Mouse (Mus musculus) c-Kit-negative CD71-positive TER-119-positive erythroid progenitor cells, embryonic 14.5 days (primary cell): ENCODE results near the gene Smim9.
A peak's percentile ranks its signal among the peaks of the same experiment; 100 is the strongest.
"Not testable (repeated sequence)": the region's sequence is repeated elsewhere in the genome, so short reads cannot be mapped to it uniquely, and the experiment has no call there.

Experiments used
- DNase-seq: peaks from one replicate; pipeline ENCODE4 v3.0.0-alpha.2; 2013; ENCODE audit warnings: low read depth, low spot score

Smim9 gene

DNA sequence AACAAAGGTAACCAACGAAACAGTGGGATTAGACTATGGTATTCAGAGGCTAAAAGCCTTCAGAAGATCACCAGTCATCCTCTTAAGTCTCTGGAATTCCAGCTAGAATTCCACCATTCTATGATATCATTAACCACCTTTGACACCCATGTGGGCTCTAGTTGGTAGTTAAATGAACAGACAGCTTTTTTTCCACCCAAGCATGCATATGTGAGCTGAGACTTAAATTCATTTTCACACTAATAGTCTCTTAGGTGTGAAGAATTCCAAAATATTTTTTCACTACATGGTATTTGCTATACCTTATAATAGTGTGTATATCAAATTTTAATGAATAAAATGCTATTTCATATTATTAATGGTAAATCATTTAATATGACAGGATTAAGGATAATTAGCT lies at the start of gene Smim9:
Gene Smim9, minus strand, starts transcription at position 101 of the 400 bp plus-strand sequence.
- DNase-seq, result no peak

DNA sequence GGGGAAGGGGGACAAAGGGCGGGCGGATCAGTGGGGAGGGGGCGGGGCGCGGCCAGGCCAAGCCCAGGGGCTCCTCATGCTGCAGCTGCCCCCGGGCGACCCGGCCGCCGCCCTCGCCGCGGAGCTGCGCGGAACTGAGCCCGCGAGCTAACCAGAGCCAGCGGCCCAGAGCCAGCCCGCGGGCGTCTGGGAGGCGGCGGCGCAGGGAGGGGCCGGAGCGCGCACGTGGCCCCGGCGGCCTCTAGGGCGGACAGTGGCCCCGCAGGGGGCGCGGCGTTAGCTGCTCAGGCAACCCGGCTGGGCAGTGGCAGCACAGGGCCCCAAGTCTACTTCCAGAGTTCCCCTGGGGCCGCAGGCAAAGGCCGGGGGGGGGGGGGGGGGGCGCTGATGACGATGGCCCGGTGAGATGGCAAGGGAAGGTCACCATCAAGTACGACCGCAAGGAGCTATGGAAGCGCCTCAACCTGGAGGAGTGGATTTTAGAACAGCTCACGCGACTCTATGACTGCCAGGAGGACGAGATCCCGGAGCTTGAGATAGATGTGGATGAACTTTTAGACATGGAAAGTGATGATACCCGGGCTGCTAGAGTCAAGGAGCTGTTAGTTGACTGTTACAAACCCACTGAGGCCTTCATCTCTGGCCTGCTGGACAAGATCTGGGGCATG lies 7.9 kb downstream of the Smim9 start:
- DNase-seq, result no peak

DNA sequence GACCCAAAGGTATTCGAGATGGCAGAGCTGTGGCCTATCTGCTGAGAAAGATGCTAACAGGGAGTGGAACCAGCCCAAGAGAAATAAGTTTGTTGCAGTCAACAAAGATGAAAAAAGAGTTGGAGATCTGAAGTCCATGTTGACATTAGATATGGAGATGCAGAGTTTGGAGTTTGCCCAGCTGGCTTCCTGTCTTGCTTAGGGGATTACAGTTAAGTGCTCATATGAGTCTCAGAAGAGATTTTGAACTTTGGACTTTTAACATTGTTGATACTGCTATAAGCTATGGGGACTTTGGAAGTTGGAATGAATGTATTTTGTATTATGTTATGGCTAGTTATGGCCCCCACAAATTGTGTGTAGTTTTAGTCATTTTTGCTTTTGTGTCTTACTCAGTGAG lies 11.3 kb downstream of the Smim9 start:
- no peak for DNase-seq

DNA sequence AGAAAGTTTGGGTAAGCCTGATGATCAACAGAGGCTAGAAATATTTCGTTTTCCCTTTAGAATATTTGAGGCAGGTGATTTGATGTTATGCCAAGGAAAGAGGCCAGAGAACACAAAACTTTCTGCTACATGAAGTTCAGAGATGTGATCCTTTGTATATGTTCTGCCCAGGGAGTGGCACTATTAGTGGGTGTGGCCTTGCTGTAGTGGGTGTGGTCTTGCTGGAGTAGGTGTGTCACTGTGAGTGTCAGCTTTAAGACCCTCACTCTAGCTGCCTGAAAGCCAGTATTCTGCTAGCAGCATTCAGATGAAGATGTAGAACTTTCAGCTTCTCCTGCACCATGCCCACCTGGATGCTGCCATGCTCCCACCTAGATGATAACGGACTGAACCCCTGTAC lies 13.3 kb downstream of the Smim9 start:
- no peak for DNase-seq

DNA sequence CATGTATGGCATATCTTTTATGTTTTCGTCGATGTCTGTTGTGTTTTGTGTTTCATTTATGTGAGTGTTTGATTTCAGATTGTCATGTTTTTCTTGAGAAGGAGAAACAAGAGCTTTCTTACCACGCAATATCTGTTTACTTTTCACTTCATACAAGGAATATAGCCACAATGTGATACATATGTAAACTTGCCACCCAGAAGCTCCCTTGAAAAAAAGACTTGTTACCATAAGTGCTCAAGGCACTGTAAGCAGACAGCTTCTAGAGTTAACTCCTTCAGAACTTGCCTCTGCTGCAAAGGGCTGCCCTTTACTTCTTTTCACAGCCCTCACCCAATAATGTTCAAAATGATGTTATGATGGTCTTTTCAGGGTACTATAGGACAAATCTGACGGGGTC lies 15.2 kb downstream of the Smim9 start:
- no peak for DNase-seq

DNA sequence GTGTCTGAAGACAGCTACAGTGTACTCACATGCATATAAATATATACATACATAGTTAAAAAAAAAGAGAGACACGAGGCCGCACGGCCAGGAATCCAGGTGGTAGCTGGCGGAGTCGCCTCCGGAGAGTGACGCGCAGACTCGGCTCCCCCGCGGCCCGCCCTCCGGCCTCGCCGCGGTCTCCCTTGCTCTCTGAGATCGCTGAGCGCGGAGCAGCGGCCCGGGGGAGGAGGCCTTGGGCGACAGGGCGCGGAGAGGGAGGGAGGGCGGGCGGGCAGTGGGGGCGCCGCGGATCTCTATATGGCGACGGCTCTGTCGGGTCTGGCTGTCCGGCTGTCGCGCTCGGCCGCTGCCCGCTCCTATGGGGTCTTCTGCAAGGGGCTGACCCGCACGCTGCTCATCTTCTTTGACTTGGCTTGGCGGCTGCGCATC lies 20.4 kb downstream of the Smim9 start:
- not testable (repeated sequence) for DNase-seq

DNA sequence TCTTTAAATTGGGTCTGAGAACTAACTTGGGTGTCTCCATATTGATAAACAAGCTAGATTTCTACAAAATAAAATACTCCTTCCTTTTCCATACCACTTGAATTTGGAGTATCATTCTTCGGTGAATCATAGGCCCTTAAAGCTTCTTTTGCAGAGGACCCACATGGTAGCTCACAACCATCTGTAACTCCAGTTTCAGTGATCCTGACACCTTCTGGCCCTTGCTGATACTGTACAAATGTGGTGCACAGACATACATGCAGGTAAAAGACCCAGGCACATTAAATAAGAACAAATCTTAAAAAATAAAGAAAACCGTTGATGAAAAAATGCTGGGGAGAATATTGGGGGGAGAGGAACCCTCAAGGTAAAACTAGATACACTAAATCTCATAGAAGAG lies 25.4 kb downstream of the Smim9 start:
- no peak for DNase-seq

DNA sequence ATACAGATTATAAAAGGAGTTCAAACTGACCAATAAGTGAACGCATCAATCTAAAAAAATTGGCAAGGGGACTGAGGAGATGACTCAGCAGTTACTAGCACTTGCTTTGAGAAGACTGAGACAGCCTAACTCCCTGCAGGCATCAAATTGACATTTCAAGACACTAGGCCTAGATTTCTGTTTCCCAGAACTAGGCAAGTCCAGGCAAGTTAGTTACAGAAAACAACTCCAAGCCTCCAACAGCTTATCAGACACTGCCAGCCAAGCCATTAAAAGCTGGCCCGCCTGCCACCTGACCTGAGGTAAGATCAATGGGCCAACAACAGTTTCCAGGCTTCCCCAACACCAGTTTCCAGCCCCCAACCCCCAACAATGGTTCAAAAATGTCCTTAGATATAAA lies 25.8 kb downstream of the Smim9 start:
- no peak for DNase-seq

DNA sequence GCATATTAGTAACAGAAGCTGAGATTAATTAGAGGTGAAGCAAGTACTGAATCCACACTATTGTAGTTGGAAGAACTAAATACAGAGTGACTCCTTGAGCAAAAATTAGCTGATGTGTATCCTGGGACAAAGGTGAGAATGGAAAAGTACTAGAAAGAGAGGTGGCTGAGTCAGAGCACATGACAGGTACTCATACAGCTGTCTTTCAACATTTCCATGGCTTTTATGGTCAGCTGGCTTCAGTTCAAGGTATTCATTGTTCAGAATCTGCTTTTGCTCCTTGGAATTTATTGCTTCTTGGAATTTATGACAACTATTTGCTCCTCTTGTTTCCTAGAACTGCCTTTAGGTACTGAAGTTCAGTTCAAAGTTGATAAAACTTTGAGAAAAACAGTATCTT lies 26.6 kb downstream of the Smim9 start:
- no peak for DNase-seq

DNA sequence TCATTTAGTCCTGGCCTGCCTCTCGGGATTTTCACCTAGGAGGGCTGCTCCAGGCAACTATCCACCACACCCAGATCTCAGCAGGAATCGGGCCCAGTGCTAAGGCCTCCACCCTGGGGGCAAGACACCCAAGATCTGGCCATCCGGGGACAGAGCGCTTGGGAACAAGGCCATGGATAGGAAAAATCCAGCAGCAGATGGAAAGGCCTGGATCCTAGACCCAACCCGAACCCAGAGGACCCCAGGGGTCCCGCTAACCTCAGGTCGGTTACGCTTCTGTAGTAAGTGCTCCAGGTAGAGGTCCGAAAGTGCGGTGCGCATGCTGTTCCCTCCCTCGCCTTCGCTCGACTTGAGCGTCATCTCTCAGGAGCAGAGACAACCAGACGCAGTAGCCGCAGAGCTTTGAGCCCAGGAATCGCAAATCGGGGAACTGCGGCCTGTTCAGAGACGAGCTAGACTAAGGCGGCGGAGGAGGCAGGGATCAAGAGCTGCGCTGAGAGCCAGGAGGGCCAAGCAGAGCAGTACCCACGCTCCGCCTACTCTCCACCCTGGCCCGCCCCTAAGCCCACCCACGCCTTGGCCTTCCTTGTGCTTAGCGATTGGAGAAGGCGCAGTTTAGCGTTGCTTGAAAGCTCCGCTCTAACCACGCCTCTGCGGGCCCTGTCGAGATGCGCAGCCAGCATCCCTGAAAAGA lies 33.0 kb downstream of the Smim9 start, which contains the start of gene Mpp1:
Gene Mpp1, minus strand, starts transcription at position 550 of the 694 bp plus-strand sequence.
- DNase-seq, result peak; percentile 81

DNA sequence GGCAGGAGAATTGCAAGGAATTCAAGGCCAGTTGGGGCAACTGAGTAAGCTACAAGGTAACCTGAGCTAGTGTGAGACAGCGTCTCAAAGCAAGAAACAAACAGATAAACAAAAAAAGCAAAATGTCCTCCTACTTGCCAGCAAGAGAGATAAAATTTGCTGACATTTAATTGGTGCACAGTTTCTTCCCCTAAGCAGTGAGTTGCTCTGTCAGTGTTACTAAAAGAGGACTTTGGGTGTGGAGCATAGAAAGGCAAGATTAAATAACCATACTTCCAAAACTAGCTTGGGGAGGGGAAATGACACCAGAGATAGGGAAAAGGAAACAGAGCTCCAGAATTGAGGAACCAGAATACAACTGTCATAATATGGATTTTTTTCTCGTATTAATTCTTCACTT lies 34.1 kb downstream of the Smim9 start:
- DNase-seq, result no peak

DNA sequence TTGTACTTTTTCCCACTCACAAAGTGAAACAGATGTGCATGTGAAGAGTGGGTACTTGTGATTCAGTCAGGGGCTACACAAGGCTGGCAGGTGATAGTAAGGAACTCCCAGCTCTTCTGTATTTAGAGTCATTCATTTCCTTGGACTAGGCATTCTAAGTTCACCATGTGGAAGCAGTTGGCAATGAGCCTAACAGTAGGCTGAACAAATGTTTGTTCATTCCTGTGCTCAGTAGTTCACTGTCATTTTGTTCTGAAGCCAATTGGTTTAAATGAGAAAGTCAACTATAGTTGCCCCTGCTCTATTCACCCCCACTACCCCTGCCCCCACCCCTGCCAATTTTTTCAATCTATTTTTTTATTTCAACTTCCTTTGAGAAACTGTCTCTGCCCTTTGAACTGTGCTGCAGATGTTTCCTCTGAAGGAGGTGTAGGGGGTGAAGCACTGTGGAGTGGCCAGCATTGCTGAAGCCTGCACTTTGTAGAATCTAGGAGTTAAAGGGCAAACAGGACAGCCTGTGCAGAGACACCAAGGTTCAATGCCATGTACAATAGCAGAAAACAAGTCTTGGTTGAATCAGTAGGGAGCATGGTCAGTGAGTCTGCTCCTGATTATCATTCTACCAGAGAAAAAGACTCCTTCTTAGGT lies 35.1 kb downstream of the Smim9 start:
- DNase-seq, result no peak

DNA sequence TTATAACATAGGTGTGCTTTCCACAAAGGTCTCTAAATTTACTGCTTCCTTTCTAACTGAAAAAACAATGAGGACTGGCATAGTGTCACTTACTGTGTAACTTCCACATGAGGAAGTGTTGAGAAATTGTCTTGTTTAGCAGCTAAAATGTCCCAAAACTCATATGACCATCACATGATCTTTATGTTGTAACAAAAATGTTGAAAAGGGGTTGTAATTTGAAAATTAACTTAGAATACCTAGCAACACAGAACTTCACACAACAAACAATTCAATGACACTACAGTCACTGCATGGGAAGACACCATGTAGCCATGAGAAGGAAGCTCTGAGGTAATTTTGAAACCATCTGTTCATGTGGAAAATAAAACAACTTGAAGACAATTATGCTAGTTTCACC lies 36.7 kb downstream of the Smim9 start:
- no peak for DNase-seq

DNA sequence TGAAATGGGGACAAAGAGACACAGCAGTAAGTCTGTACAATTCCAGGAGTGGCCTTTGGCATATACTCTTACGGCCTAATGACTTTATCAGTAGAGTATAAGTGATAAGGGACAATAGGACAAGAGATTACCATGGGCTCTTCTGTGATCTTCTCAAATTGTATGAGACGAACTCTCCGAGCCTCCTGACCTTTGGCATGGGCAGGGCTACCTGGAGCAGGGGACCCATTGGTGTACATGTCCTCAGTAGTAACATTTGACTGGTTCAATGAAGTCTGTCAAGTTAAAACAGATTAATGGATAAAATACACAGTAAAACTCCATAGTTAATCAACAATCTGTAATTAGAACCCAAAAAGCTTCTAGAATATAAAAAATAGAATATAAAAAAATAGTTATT lies 38.0 kb downstream of the Smim9 start:
- DNase-seq, result no peak

DNA sequence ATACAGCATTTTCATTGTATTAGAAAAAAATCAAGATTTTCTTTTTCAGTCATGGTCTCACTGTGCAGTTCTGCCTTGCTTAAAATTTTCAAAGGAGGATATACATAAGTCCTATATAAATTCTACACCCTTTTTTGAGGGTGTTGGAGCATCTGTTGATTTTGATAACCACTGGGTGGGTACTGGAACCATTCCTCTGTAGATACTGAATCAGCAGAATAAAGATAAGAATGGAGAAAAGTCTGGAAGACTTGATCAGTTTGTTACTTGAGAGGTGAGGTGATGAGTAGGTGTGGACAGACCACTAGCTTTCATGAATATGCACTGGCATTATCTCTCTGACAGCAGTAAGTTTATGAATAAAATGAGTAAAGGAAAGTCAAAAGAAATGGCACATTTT lies 48.0 kb downstream of the Smim9 start:
- no peak for DNase-seq

DNA sequence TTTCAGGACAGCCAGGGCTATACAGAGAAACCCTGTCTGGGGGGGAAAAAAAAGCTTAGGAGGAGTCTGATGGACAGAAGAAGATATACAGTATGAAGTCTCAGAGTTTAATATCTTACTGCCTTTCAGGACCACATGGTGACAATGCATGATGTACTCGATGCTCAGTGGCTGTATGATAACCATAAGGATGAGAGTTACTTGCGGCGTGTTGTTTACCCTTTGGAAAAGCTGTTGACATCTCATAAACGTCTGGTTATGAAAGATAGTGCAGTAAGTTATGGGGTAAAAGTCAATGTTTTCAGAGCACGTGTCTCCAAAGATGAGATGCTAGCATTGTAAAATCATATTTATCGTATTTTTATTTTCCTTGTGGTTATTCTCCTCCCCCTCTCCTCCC lies 61.3 kb downstream of the Smim9 start:
- no peak for DNase-seq

DNA sequence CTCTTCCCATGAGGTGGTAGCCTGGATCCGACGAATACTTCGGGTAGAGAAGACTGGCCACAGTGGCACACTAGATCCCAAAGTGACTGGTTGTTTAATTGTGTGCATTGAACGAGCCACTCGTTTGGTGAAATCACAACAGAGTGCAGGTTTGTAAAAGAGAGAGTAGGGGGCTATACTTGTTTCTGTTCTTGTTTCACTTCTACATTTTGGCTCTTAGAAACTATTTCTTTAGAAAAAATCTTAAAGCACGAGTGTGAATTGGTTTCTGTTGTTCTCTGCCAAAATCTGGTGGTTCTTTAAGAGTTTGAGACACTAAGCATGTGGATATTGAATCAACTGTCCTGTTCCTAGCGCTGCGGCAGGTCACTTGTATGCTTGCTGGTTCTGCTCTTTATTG lies 64.8 kb downstream of the Smim9 start:
- no peak for DNase-seq

DNA sequence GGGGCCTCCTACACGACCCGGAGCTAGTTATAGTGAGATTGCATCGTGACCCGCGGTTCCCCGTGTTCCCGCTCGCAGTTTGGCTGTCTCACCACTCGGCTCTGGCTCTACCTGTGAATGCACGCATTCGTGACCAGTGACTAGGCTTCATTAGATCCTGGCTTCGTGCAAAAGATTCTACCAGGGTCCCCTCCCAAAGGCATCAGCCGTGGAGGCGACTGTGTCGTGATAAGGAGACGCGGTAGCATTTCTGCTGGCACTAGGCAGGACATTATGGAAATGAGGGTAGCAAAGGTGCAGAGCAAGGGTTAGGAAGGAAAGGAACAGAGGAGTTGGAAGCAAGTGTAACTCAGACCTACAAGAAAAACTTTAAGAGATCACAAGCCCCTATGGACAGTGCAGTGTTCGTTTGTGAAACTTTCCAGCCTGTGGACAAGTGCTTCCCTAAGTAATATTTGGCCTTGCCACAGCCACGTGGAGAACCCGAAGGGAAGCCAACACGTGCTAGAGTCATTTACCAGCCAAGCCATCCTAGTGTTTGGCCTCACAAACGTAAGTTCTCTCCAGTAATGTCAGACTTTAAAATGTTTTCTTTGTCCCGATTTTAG lies 67.3 kb downstream of the Smim9 start:
- peak; percentile 27 for DNase-seq
